Mouse (Mus musculus) gastrocnemius, adult 18-20 months (tissue): ENCODE results near the gene Kmt2c. TPM values are rescaled to one million over a fixed set of nuclear protein-coding genes. Genes with fewer than 3 reads are reported as not detected.

ENCODE experiments used
- DNase-seq: peaks from one replicate; pipeline ENCODE4 v3.0.0; 2021; ENCODE audit warnings: low spot score
- total RNA-seq, 2 experiments: library from RNA; stranded (reverse); gene quantifications; 2 replicates each; pipeline ENCODE4 v1.2.3; 2021

The Kmt2c gene
- total RNA-seq, 2 experiments from 2014 or later = 31.0 to 37.1 TPM

- DNase-seq = no peak
These were observed 115.0 kb downstream of the Kmt2c start for GRCm38 (mm10) chr5:25383581-25383980.

GRCm38 (mm10) chr5:25379188-25379587 lies 119.4 kb downstream of the Kmt2c start:
- DNase-seq = no peak

GRCm38 (mm10) chr5:25368420-25368819 lies 130.2 kb downstream of the Kmt2c start:
- DNase-seq = no peak

GRCm38 (mm10) chr5:25367126-25367525 lies 131.5 kb downstream of the Kmt2c start:
- no peak for DNase-seq

- no peak for DNase-seq
These were observed 145.1 kb downstream of the Kmt2c start for GRCm38 (mm10) chr5:25353509-25353908.

GRCm38 (mm10) chr5:25331322-25331721 lies 167.3 kb downstream of the Kmt2c start:
- no peak for DNase-seq

- peak; percentile 44 for DNase-seq
These were observed 184.7 kb downstream of the Kmt2c start for GRCm38 (mm10) chr5:25313881-25314280.

- DNase-seq = no peak
These were observed 188.4 kb downstream of the Kmt2c start for GRCm38 (mm10) chr5:25310226-25310625.

GRCm38 (mm10) chr5:25296830-25297229 lies 201.8 kb downstream of the Kmt2c start:
- peak; percentile 12 for DNase-seq

- DNase-seq = no peak
These were observed 214.6 kb downstream of the Kmt2c start for GRCm38 (mm10) chr5:25283988-25284387.

- DNase-seq = no peak
These were observed 222.2 kb downstream of the Kmt2c start for GRCm38 (mm10) chr5:25276365-25276764.

- no peak for DNase-seq
These were observed 223.0 kb downstream of the Kmt2c start for GRCm38 (mm10) chr5:25275629-25276028.

GRCm38 (mm10) chr5:25268258-25268888 lies 230.2 kb downstream of the Kmt2c start:
- no peak for DNase-seq

GRCm38 (mm10) chr5:25262266-25262665 lies 236.3 kb downstream of the Kmt2c start:
- no peak for DNase-seq

- DNase-seq = no peak
These were observed 237.1 kb downstream of the Kmt2c start for GRCm38 (mm10) chr5:25261452-25261851.

GRCm38 (mm10) chr5:25256686-25257085 lies 241.9 kb downstream of the Kmt2c start:
- no peak for DNase-seq

GRCm38 (mm10) chr5:25254491-25254890 lies 244.1 kb downstream of the Kmt2c start:
- no peak for DNase-seq

- DNase-seq = no peak
These were observed 245.6 kb downstream of the Kmt2c start for GRCm38 (mm10) chr5:25252825-25253544.

- DNase-seq = no peak
These were observed 246.2 kb downstream of the Kmt2c start for GRCm38 (mm10) chr5:25252423-25252822.

GRCm38 (mm10) chr5:25247036-25247435 lies 251.5 kb downstream of the Kmt2c start:
- DNase-seq = no peak

GRCm38 (mm10) chr5:25246473-25246865 lies 252.1 kb downstream of the Kmt2c start:
- DNase-seq = no peak

- no peak for DNase-seq
These were observed 252.6 kb downstream of the Kmt2c start for GRCm38 (mm10) chr5:25245806-25246472.

GRCm38 (mm10) chr5:25243101-25243500 lies 255.5 kb downstream of the Kmt2c start:
- DNase-seq = no peak
